Mouse (Mus musculus): ENCODE data around the gene Tmpo.
"Not testable (repeated sequence)": the region's sequence is repeated elsewhere in the genome, so short reads cannot be mapped to it uniquely, and the experiment has no call there.

Gene Tmpo

GRCm38 (mm10) chr10:91185721-91186120 lies 4.6 kb upstream of the Tmpo start:
- DNase-seq (ENCODE audit: low read depth, low spot score), result no peak

- not testable (repeated sequence) for DNase-seq (ENCODE audit: low read depth, low spot score)
These were observed 3.8 kb upstream of the Tmpo start for GRCm38 (mm10) chr10:91184893-91185292.

GRCm38 (mm10) chr10:91183316-91183715 lies 2.2 kb upstream of the Tmpo start:
- DNase-seq (ENCODE audit: low read depth, low spot score), result no peak

- no peak for DNase-seq (ENCODE audit: low read depth, low spot score)
These were observed 1.3 kb upstream of the Tmpo start for GRCm38 (mm10) chr10:91182291-91182990.

- peak; percentile 98 for DNase-seq (ENCODE audit: low read depth, low spot score)
These were observed 560 bp upstream of the Tmpo start for GRCm38 (mm10) chr10:91181461-91182288.

GRCm38 (mm10) chr10:91180301-91180700 lies 814 bp downstream of the Tmpo start:
- DNase-seq (ENCODE audit: low read depth, low spot score), result no peak

- DNase-seq (ENCODE audit: low read depth, low spot score), result no peak
These were observed 1.3 kb downstream of the Tmpo start for GRCm38 (mm10) chr10:91179834-91180233.

- no peak for DNase-seq (ENCODE audit: low read depth, low spot score)
These were observed 3.9 kb downstream of the Tmpo start for GRCm38 (mm10) chr10:91177201-91177600.

GRCm38 (mm10) chr10:91172329-91173100 lies 8.6 kb downstream of the Tmpo start:
- DNase-seq (ENCODE audit: low read depth, low spot score), result no peak

- peak; percentile 89 for DNase-seq (ENCODE audit: low read depth, low spot score)
These were observed 9.4 kb downstream of the Tmpo start for GRCm38 (mm10) chr10:91171455-91172328.

GRCm38 (mm10) chr10:91171041-91171440 lies 10.1 kb downstream of the Tmpo start:
- no peak for DNase-seq (ENCODE audit: low read depth, low spot score)

GRCm38 (mm10) chr10:91170143-91170941 lies 10.8 kb downstream of the Tmpo start:
- DNase-seq (ENCODE audit: low read depth, low spot score), result peak; percentile 84

- DNase-seq (ENCODE audit: low read depth, low spot score), result no peak
These were observed 11.6 kb downstream of the Tmpo start for GRCm38 (mm10) chr10:91169414-91170065.

- no peak for DNase-seq (ENCODE audit: low read depth, low spot score)
These were observed 13.8 kb downstream of the Tmpo start for GRCm38 (mm10) chr10:91167352-91167751.

GRCm38 (mm10) chr10:91166890-91167289 lies 14.2 kb downstream of the Tmpo start:
- DNase-seq (ENCODE audit: low read depth, low spot score), result no peak

- no peak for DNase-seq (ENCODE audit: low read depth, low spot score)
These were observed 15.3 kb downstream of the Tmpo start for GRCm38 (mm10) chr10:91165850-91166249.

GRCm38 (mm10) chr10:91164491-91164890 lies 16.6 kb downstream of the Tmpo start:
- DNase-seq (ENCODE audit: low read depth, low spot score), result no peak

GRCm38 (mm10) chr10:91162511-91163163 lies 18.5 kb downstream of the Tmpo start:
- no peak for DNase-seq (ENCODE audit: low read depth, low spot score)

- no peak for DNase-seq (ENCODE audit: low read depth, low spot score)
These were observed 19.0 kb downstream of the Tmpo start for GRCm38 (mm10) chr10:91162077-91162476.
